Mouse (Mus musculus): ENCODE data around the gene Cntnap5a.

DNA sequence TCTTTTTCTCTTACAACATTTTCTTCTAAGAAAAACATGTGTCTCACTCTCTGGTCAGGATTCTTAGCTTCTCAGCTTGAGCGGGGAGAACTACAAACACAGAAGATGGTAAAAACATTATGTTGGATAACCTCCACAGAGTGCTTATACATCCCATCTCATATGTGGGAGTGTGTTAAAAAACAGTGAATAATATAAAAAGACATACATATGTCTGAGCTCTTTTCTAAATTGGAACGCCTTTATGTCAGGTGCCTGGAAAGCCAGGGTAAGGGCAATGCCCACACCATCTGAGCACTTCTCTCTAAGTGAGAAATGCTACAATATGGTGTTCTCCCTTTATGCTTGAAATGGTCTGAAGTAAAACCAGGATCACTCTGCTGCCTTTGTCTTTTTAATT, 507.7 kb downstream of the Cntnap5a start:
- TF ChIP-seq CTCF (IDR thresholded peaks at IDR 0.05; ENCODE audit: borderline replicate concordance, extremely low read depth, insufficient read depth, insufficient read length): no peak
- TF ChIP-seq POLR2A (IDR thresholded peaks at IDR 0.05; ENCODE audit: borderline replicate concordance, extremely low read depth, insufficient read depth, insufficient read length, poor library complexity, severe bottlenecking): no peak
